Mouse (Mus musculus): ENCODE data around the gene Tmem209.

The Tmem209 gene

GRCm38 (mm10) chr6:30509265-30510239 is at the start of gene Tmem209, which contains the start of gene Ssmem1:
Tmem209 (minus strand) TSS chr6:30509783.
Ssmem1 (plus strand) TSS chr6:30509849.
- DNase-seq = peak; percentile 98 to 99

DNA sequence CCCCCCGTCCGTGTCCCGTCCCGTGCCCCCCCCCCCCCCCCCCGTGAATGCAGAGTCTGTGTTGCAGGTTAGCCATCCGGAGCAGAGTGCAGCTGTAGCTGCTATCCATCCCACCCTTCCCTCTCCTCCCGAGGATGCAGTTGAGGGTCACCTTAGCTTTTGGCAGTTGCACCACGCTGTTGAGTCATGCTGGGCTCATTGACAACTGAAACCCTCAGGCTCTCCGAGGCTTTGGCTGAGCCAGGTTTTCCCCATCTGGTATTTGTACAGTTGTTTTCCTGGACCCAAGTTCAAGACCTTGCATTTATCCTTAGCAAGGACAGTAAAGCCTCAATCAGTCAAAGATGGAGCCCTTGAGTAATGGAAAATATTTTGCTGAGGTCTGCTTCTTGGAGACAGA is 46.5 kb upstream of the Tmem209 start:
- DNase-seq = no peak

- no peak for DNase-seq
These were observed 45.1 kb upstream of the Tmem209 start for GRCm38 (mm10) chr6:30554621-30555170.

- no peak for DNase-seq
These were observed 44.5 kb upstream of the Tmem209 start for GRCm38 (mm10) chr6:30554092-30554491.

DNA sequence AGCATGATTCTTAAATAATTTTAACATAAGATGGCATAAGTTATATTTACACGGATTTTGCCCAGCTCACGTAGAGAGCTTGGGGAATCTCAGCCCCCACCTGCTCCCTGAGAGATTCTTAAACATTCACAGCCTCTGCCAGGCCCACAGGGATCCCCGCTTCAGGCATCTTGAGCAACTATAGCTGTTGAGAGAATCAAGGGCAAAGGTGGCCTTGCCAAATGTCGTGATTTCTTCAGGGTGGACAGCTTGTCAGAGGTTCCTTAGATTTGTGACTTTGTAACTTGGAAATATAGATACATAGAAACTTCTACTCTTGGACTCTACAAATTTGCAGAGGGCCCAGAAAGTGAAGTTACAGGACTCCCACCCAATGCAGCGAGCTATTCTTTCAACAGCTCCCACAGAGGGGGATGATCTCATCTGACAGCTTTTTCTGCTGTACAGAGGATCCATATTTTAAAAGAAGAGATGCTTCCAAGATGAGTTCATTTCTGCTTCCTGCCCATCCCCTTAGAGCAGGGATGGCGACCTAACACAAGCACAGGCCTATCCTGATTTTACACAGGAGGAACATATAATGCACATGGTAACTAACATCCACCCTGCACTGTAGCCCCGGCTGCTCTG is 43.9 kb upstream of the Tmem209 start:
- DNase-seq = no peak

- no peak for DNase-seq
These were observed 43.0 kb upstream of the Tmem209 start for GRCm38 (mm10) chr6:30552628-30553027.

- DNase-seq = peak; percentile 55 to 67
These were observed 42.3 kb upstream of the Tmem209 start for GRCm38 (mm10) chr6:30551644-30552580.

DNA sequence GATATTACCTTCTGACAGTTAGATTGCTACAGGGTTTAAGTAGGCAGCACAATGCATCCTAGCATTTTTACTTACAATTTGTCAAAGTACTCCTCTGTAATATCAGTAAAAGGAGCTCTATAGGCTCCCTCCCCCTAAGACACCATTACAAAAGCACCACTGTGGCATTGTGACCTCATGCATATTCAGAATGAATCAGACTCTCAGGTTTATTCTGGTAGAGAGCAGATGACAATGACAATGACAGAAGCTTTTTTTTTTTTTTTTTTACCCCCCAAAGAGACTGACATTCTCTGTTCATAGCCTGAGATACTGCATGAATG is 41.6 kb upstream of the Tmem209 start:
- DNase-seq = no peak

- no peak for DNase-seq
These were observed 41.1 kb upstream of the Tmem209 start for GRCm38 (mm10) chr6:30550496-30551192.

- peak; percentile 47 to 51 for DNase-seq
These were observed 39.7 kb upstream of the Tmem209 start for GRCm38 (mm10) chr6:30549231-30549761.

DNA sequence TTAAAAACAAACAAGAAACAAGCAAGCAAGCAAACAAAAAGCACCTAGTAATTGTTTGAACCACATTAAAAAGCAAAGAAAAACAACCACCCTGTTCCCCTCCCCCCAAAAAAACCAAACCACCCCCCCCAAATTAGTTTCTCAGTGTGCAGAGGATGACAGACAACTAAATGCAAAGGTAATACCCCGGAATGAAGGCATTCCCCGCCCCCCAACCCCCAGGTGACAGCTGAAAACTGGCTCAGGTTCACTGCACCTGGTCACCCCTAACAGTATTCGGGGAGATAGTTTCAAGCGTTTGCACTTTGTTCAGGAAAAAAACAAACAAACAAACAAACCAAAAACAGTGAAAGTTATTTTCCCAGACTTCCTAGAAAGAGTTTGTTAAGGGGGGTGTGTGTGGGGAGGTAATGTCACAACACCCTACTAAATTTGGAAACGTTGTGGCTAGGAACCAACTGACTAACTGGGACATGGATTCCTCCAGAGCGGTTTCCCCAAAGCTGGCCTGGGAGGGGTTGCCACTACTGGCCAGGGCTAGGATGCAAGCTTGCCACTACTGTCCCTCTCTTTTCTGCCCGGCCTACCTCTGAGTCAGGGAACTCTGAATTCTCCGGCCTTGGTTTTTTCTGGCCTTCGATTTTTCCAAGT is 38.2 kb upstream of the Tmem209 start:
- DNase-seq = peak; percentile 33 to 40

DNA sequence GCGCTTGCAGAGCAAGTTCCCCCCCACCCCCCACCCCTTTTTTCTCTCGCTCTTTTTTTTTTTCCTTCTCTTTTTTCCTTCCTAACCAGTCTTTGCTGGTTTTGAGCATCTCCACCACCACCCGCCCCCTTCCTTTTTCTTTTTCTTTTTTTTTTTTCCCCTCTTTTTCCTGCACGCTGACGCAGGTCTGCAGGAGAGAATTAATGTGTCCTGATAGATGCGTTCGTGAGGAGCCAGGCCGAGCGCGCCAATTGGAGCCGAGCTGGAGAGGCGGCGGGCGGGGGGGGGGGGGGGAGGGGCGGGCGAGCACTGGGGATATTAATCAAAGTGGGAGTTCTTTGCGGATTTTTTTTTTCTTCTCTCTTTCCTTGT is 37.7 kb upstream of the Tmem209 start:
- DNase-seq = peak; percentile 60 to 78

DNA sequence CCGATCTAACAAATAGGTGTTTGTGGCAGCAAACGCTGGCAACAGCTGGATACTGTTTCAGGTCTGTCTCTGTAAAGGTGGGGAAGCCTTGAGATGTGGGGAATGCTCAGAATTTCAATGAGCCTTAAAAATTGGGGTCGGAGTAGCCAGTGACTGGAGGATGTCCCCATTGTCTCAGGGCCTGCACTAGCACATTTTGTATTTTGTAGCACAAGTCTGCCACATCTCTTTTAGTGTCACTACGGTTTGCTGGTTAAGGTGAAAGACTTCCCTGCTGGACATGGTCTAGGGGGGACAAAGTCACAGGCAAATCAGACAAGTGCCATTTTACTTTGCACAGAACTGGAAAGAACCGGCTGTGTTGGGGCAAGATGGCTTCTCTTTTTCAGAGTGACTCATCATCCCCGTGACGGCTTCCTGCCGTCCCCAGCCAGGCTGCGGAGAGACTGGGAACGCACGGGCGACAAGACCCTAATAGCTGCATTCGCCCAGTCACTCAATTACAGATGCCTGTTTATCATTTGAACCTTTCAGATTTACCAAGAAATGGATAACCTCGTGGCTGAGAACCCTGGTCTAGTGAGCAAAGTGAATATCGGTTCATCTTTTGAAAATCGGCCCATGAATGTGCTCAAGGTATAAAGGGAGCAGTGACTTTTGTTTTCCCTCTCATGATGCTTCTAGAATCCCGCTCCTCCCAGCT is 37.1 kb upstream of the Tmem209 start:
- peak; percentile 61 for DNase-seq

- DNase-seq = no peak
These were observed 36.1 kb upstream of the Tmem209 start for GRCm38 (mm10) chr6:30545689-30546088.

DNA sequence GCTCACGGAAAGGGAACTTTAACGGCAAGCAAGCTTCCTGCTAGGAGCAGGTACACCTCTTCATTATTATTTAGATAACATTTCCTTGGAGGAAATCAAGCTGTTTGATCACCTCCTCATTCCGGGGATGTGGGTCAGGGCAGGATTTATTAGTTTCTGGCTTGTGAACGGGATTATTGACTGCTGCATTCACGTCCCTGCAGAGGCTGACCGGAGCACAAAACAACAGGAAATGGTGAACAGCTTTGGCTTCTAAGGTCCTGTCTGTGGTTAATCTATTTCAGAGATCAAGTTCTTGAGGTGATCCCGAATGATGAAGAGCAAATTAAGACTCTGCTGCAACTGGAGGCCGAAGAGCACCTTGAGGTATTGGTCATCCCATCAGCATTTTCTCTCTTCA is 34.3 kb upstream of the Tmem209 start:
- no peak for DNase-seq

DNA sequence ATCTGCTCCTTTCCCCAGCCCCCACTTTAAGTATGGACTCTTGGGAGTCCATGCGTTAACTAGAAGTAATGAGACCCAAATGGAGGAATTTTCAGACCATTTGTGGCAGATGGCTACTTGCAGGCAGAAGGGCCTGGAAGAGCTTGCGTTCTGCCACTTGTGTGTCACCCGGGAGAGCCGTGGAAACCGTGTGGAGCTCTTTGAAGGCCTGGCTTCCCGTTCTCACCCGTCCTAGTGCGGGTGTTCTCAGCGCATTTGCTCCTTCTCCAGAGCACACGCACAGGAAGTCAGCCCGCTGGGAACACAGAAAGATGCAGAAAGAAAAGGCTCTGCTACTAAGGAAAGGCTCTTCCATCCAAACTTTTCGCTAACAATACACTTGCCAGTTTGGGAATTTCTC is 33.5 kb upstream of the Tmem209 start:
- no peak for DNase-seq

DNA sequence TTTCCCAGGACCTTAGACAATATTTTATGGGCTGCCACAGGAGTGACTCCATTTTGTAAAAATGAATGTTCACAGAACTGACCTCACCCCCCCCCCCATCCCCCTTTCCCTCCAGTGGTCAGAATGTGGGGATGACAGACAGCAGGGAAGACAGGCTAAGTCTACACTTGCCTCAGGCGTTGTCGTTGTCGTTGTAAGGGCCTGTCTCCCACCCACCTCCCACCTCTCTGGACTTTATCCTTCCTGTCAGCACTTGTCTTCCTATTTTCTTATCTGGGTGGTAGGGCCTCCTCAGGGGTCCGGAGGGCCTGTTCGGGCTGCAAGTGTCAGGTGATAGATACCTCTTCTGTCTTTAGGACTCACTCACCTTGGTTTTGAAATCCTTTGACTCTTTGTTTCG is 32.7 kb upstream of the Tmem209 start:
- DNase-seq = no peak

- DNase-seq = no peak
These were observed 31.6 kb upstream of the Tmem209 start, which contains the start of gene Cpa2 for GRCm38 (mm10) chr6:30541009-30541799. Cpa2 (plus strand) TSS chr6:30541582.

GRCm38 (mm10) chr6:30538800-30539199 is 29.2 kb upstream of the Tmem209 start:
- no peak for DNase-seq

GRCm38 (mm10) chr6:30538240-30538639 is 28.7 kb upstream of the Tmem209 start:
- no peak for DNase-seq
